Mouse (Mus musculus) MEL (cell line): ENCODE measurements at regions not wholly inside any gene's neighbourhood (a gene's known extent, or its start where the extent isn't known, plus 50 kb on each side); places are given as distances from the start of the nearest gene placed in this dataset.

Source experiments
- DNase-seq: peaks from one replicate; pipeline ENCODE4 v3.0.0; 2011; ENCODE audit warnings: low read depth, low spot score
- H3K27ac ChIP-seq: 2 replicates; pipeline ENCODE4 v1.5.1; 2012; ENCODE audit warnings: low read depth, mild to moderate bottlenecking, control low read depth, low read length, moderate library complexity; ENCODE audit not compliant: control insufficient read depth
- H3K27me3 ChIP-seq, 2 experiments: fragments of 150-350 bp in 1 of 2; sonication (generic) in 1 of 2; 2 replicates each; pipeline ENCODE4 v1.6.1; 2012; ENCODE audit warnings: low read length in 2 of 2, mild to moderate bottlenecking in 2 of 2, improper control_type of control experiment in 1 of 2, moderate library complexity in 1 of 2; ENCODE audit not compliant: insufficient read depth in 2 of 2, control insufficient read depth in 1 of 2
- H3K36me3 ChIP-seq, 2 experiments: 2 replicates each; pipeline ENCODE4 v1.6.1; 2012 to 2014; ENCODE audit warnings: low read length in 2 of 2, improper control_type of control experiment in 1 of 2, inconsistent platforms in 1 of 2, mild to moderate bottlenecking in 1 of 2; ENCODE audit not compliant: insufficient read depth in 2 of 2, control insufficient read depth in 1 of 2
- H3K4me1 ChIP-seq, 2 experiments: fragments of 150-350 bp in 1 of 2; sonication (generic) in 1 of 2; 2 replicates each; pipeline ENCODE4 v1.6.1; 2012; ENCODE audit warnings: low read length in 2 of 2, improper control_type of control experiment in 1 of 2, mild to moderate bottlenecking in 1 of 2; ENCODE audit not compliant: insufficient read depth in 2 of 2, control insufficient read depth in 1 of 2
- H3K4me3 ChIP-seq, 2 experiments: fragments of 150-350 bp in 1 of 2; sonication (generic) in 1 of 2; 2 replicates each; pipeline ENCODE4 v1.5.1; 2012; ENCODE audit warnings: low read depth in 2 of 2, low read length in 2 of 2, mild to moderate bottlenecking in 2 of 2, moderate library complexity in 2 of 2, control low read depth in 1 of 2, improper control_type of control experiment in 1 of 2; ENCODE audit not compliant: control insufficient read depth in 1 of 2, insufficient read depth in 1 of 2
- H3K79me2 ChIP-seq: 2 replicates; pipeline ENCODE4 v1.6.1; 2012; ENCODE audit warnings: mild to moderate bottlenecking, low read length, moderate library complexity; ENCODE audit not compliant: control insufficient read depth, poor library complexity, insufficient read depth
- H3K9ac ChIP-seq: 2 replicates; pipeline ENCODE4 v1.6.1; 2012; ENCODE audit warnings: low read depth, mild to moderate bottlenecking, control low read depth, low read length, moderate library complexity; ENCODE audit not compliant: control insufficient read depth, poor library complexity, severe bottlenecking
- H3K9me3 ChIP-seq: fragments of 150-350 bp; sonication (generic); replicated peaks from 2 replicates; pipeline ENCODE4 v1.6.1; 2012; ENCODE audit warnings: mild to moderate bottlenecking, low read length, improper control_type of control experiment, moderate library complexity; ENCODE audit not compliant: insufficient read depth
- BHLHE40 ChIP-seq: IDR thresholded peaks from 2 replicates; pipeline ENCODE4 v1.6.1; 2012; ENCODE audit warnings: low read depth, mild to moderate bottlenecking, inconsistent platforms, low read length, improper control_type of control experiment, borderline replicate concordance
- CHD1 ChIP-seq: IDR thresholded peaks from 2 replicates; pipeline ENCODE4 v1.6.1; 2012; ENCODE audit warnings: low read depth, mild to moderate bottlenecking, inconsistent platforms, low read length, improper control_type of control experiment
- CHD2 ChIP-seq: IDR thresholded peaks from 2 replicates; pipeline ENCODE4 v1.6.1; 2011; ENCODE audit warnings: low read length, improper control_type of control experiment
- CTCF ChIP-seq, 3 experiments: IDR thresholded peaks in 2 of 3; conservative IDR thresholded peaks in 1 of 3; 2 replicates each; pipeline ENCODE4 v1.5.1; 2011 to 2012; ENCODE audit warnings: low read length in 3 of 3, low read depth in 2 of 3, mild to moderate bottlenecking in 2 of 3, improper control_type of control experiment in 1 of 3, inconsistent platforms in 1 of 3, mixed read lengths in 1 of 3, moderate library complexity in 1 of 3; ENCODE audit not compliant: control insufficient read depth in 1 of 3, insufficient read depth in 1 of 3, poor library complexity in 1 of 3, severe bottlenecking in 1 of 3
- ETS1 ChIP-seq: IDR thresholded peaks from 2 replicates; pipeline ENCODE4 v1.6.1; 2012; ENCODE audit warnings: low read depth, mild to moderate bottlenecking, inconsistent platforms, low read length, improper control_type of control experiment, moderate library complexity
- HCFC1 ChIP-seq: IDR thresholded peaks from 2 replicates; pipeline ENCODE4 v1.6.1; 2012; ENCODE audit warnings: low read depth, mild to moderate bottlenecking, inconsistent platforms, low read length, improper control_type of control experiment, moderate library complexity
- JUND ChIP-seq: IDR thresholded peaks from 2 replicates; pipeline ENCODE4 v1.6.1; 2011; ENCODE audit warnings: low read depth, mild to moderate bottlenecking, improper control_type of control experiment, low read length
- MAFK ChIP-seq: IDR thresholded peaks from 2 replicates; pipeline ENCODE4 v1.6.1; 2011; ENCODE audit warnings: low read depth, mild to moderate bottlenecking, low read length, improper control_type of control experiment, borderline replicate concordance
- MAX ChIP-seq: IDR thresholded peaks from 2 replicates; pipeline ENCODE4 v1.6.1; 2011; ENCODE audit warnings: low read length, improper control_type of control experiment
- MEF2A ChIP-seq: IDR thresholded peaks from 2 replicates; pipeline ENCODE4 v1.6.1; 2014; ENCODE audit warnings: low read depth, mild to moderate bottlenecking, inconsistent platforms, low read length, improper control_type of control experiment; ENCODE audit not compliant: poor library complexity, insufficient replicate concordance, severe bottlenecking; ENCODE audit errors: extremely low read depth
- MXI1 ChIP-seq: IDR thresholded peaks from 2 replicates; pipeline ENCODE4 v1.6.1; 2011; ENCODE audit warnings: mild to moderate bottlenecking, low read depth, low read length, improper control_type of control experiment
- MYB ChIP-seq: IDR thresholded peaks from 2 replicates; pipeline ENCODE4 v1.6.1; 2011; ENCODE audit warnings: mild to moderate bottlenecking, low read depth, low read length, improper control_type of control experiment
- MYC ChIP-seq: IDR thresholded peaks from 2 replicates; pipeline ENCODE4 v1.6.1; 2011; ENCODE audit warnings: low read depth, mild to moderate bottlenecking, low read length, improper control_type of control experiment, moderate library complexity
- NELFE ChIP-seq: IDR thresholded peaks from 2 replicates; pipeline ENCODE4 v1.6.1; 2011; ENCODE audit warnings: low read depth, low read length, improper control_type of control experiment
- NRF1 ChIP-seq: IDR thresholded peaks from 2 replicates; pipeline ENCODE4 v1.6.1; 2014; ENCODE audit warnings: low read depth, mild to moderate bottlenecking, inconsistent platforms, low read length, improper control_type of control experiment, moderate library complexity; ENCODE audit not compliant: poor library complexity, insufficient read depth, severe bottlenecking
- POLR2A ChIP-seq, 2 experiments: IDR thresholded peaks; 2 replicates each; pipeline ENCODE4 v1.6.1; 2011 to 2012; ENCODE audit warnings: low read length in 2 of 2, mild to moderate bottlenecking in 2 of 2, control low read depth in 1 of 2, improper control_type of control experiment in 1 of 2, low read depth in 1 of 2, moderate library complexity in 1 of 2; ENCODE audit not compliant: control insufficient read depth in 1 of 2, insufficient read depth in 1 of 2, poor library complexity in 1 of 2
- POLR2AphosphoS5 ChIP-seq: IDR thresholded peaks from 2 replicates; pipeline ENCODE4 v1.6.1; 2012; ENCODE audit warnings: low read depth, borderline replicate concordance, mild to moderate bottlenecking, inconsistent platforms, low read length, moderate library complexity, mixed read lengths
- RAD21 ChIP-seq: IDR thresholded peaks from 2 replicates; pipeline ENCODE4 v1.6.1; 2011; ENCODE audit warnings: mild to moderate bottlenecking, low read depth, low read length, improper control_type of control experiment
- SIN3A ChIP-seq: IDR thresholded peaks from 2 replicates; pipeline ENCODE4 v1.6.1; 2012; ENCODE audit warnings: low read length, improper control_type of control experiment, inconsistent platforms
- SMC3 ChIP-seq: IDR thresholded peaks from 2 replicates; pipeline ENCODE4 v1.6.1; 2011; ENCODE audit warnings: low read depth, low read length, improper control_type of control experiment
- TBP ChIP-seq: IDR thresholded peaks from 2 replicates; pipeline ENCODE4 v1.8.0; 2011; ENCODE audit warnings: low read depth, low read length, improper control_type of control experiment
- TCF12 ChIP-seq: IDR thresholded peaks from 2 replicates; pipeline ENCODE4 v1.6.1; 2014; ENCODE audit warnings: low read depth, mild to moderate bottlenecking, inconsistent platforms, low read length, improper control_type of control experiment, moderate library complexity
- UBTF ChIP-seq: IDR thresholded peaks from 2 replicates; pipeline ENCODE4 v1.6.1; 2012; ENCODE audit warnings: low read depth, mild to moderate bottlenecking, inconsistent platforms, low read length, improper control_type of control experiment, moderate library complexity, borderline replicate concordance; ENCODE audit not compliant: insufficient read depth
- USF1 ChIP-seq: IDR thresholded peaks from 2 replicates; pipeline ENCODE4 v1.6.1; 2014; ENCODE audit warnings: low read depth, mild to moderate bottlenecking, inconsistent platforms, low read length, improper control_type of control experiment, moderate library complexity
- ZKSCAN1 ChIP-seq: IDR thresholded peaks from 2 replicates; pipeline ENCODE4 v1.6.1; 2012; ENCODE audit warnings: low read depth, mild to moderate bottlenecking, inconsistent platforms, low read length, improper control_type of control experiment, moderate library complexity
- ZMIZ1 ChIP-seq: IDR thresholded peaks from 2 replicates; pipeline ENCODE4 v1.6.1; 2012; ENCODE audit warnings: low read depth, mild to moderate bottlenecking, inconsistent platforms, low read length, improper control_type of control experiment, moderate library complexity

GRCm38 (mm10) chr13:83066115-83066753 lies 437.6 kb upstream of the Mef2c start (continued):
- no peak for TF ChIP-seq POLR2AphosphoS5
- TF ChIP-seq ETS1, result peak; percentile 75
- TF ChIP-seq NRF1, result no peak
- TF ChIP-seq MAX, result 0 out of 2 replicates have a peak, but pooled peaks have one; percentile 27
- no peak for TF ChIP-seq RAD21
- no peak for TF ChIP-seq MXI1
- peak; percentile 64 for TF ChIP-seq BHLHE40
- no peak for TF ChIP-seq JUND
- TF ChIP-seq UBTF, result no peak
- TF ChIP-seq MYB, result no peak; the same call in 1 of the 2 replicates
- TF ChIP-seq MYC, result peak; percentile 40; the same call in 1 of the 2 replicates
- TF ChIP-seq CHD2, result peak; percentile 69

GRCm38 (mm10) chr13:83067496-83067895 lies 436.3 kb upstream of the Mef2c start:
- Histone ChIP-seq H3K9ac (no peak overlapping the region), H3K79me2 (no peaks in the 10 kb centered on the region), H3K27me3 (no peaks in the 10 kb centered on the region), H3K9me3 (no peaks in the 10 kb centered on the region), H3K4me3 (no peak overlapping the region), H3K36me3 (peaks cover 0 to 14% of the 10 kb centered on the region in 2 experiments; a peak in 2 of 4 replicates), H3K4me1 (peaks cover 5 to 12% of the 10 kb centered on the region in 2 experiments), H3K27ac (no peak overlapping the region)
- no peak for DNase-seq
- no peak for TF ChIP-seq NELFE
- no peak for TF ChIP-seq ZKSCAN1
- TF ChIP-seq MXI1, result no peak
- no peak for TF ChIP-seq SMC3
- TF ChIP-seq ETS1, result no peak
- no peak for TF ChIP-seq JUND
- no peak for TF ChIP-seq CTCF (IDR thresholded peaks at IDR 0.05 in 2 of 3, conservative IDR thresholded peaks at IDR 0.05 in 1 of 3; ENCODE audit: control insufficient read depth in 1 of 3, insufficient read depth in 1 of 3, low read depth in 2 of 3, low read length in 3 of 3, poor library complexity in 1 of 3, severe bottlenecking in 1 of 3)
- no peak for TF ChIP-seq POLR2A (IDR thresholded peaks at IDR 0.05; ENCODE audit: control insufficient read depth in 1 of 2, insufficient read depth in 1 of 2, low read depth in 1 of 2, low read length in 2 of 2, poor library complexity in 1 of 2)
- no peak for TF ChIP-seq MAFK
- no peak for TF ChIP-seq USF1
- TF ChIP-seq TCF12, result no peak
- TF ChIP-seq BHLHE40, result no peak
- TF ChIP-seq MAX, result no peak
- TF ChIP-seq TBP, result no peak
- no peak for TF ChIP-seq CHD1
- TF ChIP-seq MEF2A, result no peak
- no peak for TF ChIP-seq POLR2AphosphoS5
- no peak for TF ChIP-seq ZMIZ1
- TF ChIP-seq SIN3A, result no peak
- TF ChIP-seq HCFC1, result no peak
